In genomic region chr9:108047601-108048565, GRCm38 (mm10) we compare ENCODE assay signal across 8 mouse cellular contexts. TPM values are rescaled to one million over a fixed set of nuclear protein-coding genes. Genes with fewer than 3 reads are reported as not detected.
A peak's percentile ranks its signal among the peaks of the same experiment; 100 is the strongest.
DNase-seq lines count a peak whose midpoint lies in the region; ATAC-seq and TF ChIP-seq lines count a peak whose summit lies in the region.

No protein-coding gene starts in this region.

- 43% methylated on average over 17 of the region's 17 CpGs for WGBS in lung, embryonic 14.5 days
- 48% methylated on average over 17 of the region's 17 CpGs for WGBS in limb, embryonic 11.5 days
- WGBS in neural tube, embryonic 13.5 days: 49% methylated on average over 17 of the region's 17 CpGs

- H3K4me3 ChIP-seq in lung, embryonic 14.5 days (ENCODE audit: low read depth, low read length): peak overlapping the region; percentile 78
- H3K4me3 ChIP-seq in erythroblast, embryonic 14.5 days (replicated peaks): peak overlapping the region; percentile 73
- peak overlapping the region; percentile 78 for H3K4me3 ChIP-seq in limb, embryonic 11.5 days (ENCODE audit: low read depth, low read length)
- H3K4me3 ChIP-seq in neural tube, embryonic 13.5 days: peak overlapping the region; percentile 79

- peak overlapping the region; percentile 57 for H3K9ac ChIP-seq in lung, embryonic 14.5 days
- H3K9ac ChIP-seq in limb, embryonic 11.5 days (ENCODE audit: low read length): peak overlapping the region; percentile 36; the same call in 1 of the 2 replicates
- peak overlapping the region; percentile 66 for H3K9ac ChIP-seq in neural tube, embryonic 13.5 days

- no peak for TF ChIP-seq CTCF in lung, embryonic 14.5 days (IDR thresholded peaks at IDR 0.05; ENCODE audit: low read depth)

- peaks cover 59% of the 10 kb centered on the region for H3K36me3 ChIP-seq in lung, embryonic 14.5 days (ENCODE audit: insufficient read depth)
- H3K36me3 ChIP-seq in erythroblast, embryonic 14.5 days (ENCODE audit: control insufficient read depth): peaks cover 84% of the 10 kb centered on the region
- H3K36me3 ChIP-seq in limb, embryonic 11.5 days (ENCODE audit: control insufficient read depth, insufficient read depth, low read length): peaks cover 25% of the 10 kb centered on the region
- H3K36me3 ChIP-seq in neural tube, embryonic 13.5 days: peaks cover 65% of the 10 kb centered on the region

- no peaks in the 10 kb centered on the region for H3K9me3 ChIP-seq in lung, embryonic 14.5 days (ENCODE audit: low read depth, low read length)
- H3K9me3 ChIP-seq in erythroblast, embryonic 14.5 days (ENCODE audit: control insufficient read depth, low read length): no peaks in the 10 kb centered on the region
- no peaks in the 10 kb centered on the region for H3K9me3 ChIP-seq in limb, embryonic 11.5 days (ENCODE audit: control insufficient read depth, low read length)
- no peaks in the 10 kb centered on the region for H3K9me3 ChIP-seq in neural tube, embryonic 13.5 days

- peak overlapping the region; percentile 77 for H3K27ac ChIP-seq in lung, embryonic 14.5 days (ENCODE audit: low read depth)
- H3K27ac ChIP-seq in limb, embryonic 11.5 days (replicated peaks; ENCODE audit: low read depth, low read length): no peak overlapping the region; the same call in 1 of the 2 replicates
- H3K27ac ChIP-seq in neural tube, embryonic 13.5 days (replicated peaks): peak overlapping the region; percentile 80

- no peak for ATAC-seq in lung, embryonic 14.5 days (ENCODE audit: insufficient read depth)
- no peak for ATAC-seq in limb, embryonic 11.5 days (ENCODE audit: insufficient number of reproducible peaks, low FRiP score, low TSS enrichment, low read depth)
- ATAC-seq in neural tube, embryonic 13.5 days (ENCODE audit: low read depth): no peak

- DNase-seq in lung, embryonic 14.5 days: no peak
- DNase-seq in lung, postnatal 25 days (ENCODE audit: low spot score): no peak
- no peak for DNase-seq in limb, embryonic 11.5 days (ENCODE audit: low spot score)
- DNase-seq in frontal cortex, postnatal 10 days (ENCODE audit: low spot score in 2 of 2): no peak
- no peak for DNase-seq in adrenal gland, adult 8-10 months
- DNase-seq in right cerebral cortex, postnatal 10 days (ENCODE audit: low spot score in 2 of 2): no peak

- no peaks in the 10 kb centered on the region for H3K27me3 ChIP-seq in lung, embryonic 14.5 days (ENCODE audit: insufficient read depth, low read length)
- no peaks in the 10 kb centered on the region for H3K27me3 ChIP-seq in erythroblast, embryonic 14.5 days (ENCODE audit: control insufficient read depth)
- no peaks in the 10 kb centered on the region for H3K27me3 ChIP-seq in limb, embryonic 11.5 days (ENCODE audit: control insufficient read depth, insufficient read depth, low read length)
- H3K27me3 ChIP-seq in neural tube, embryonic 13.5 days: no peaks in the 10 kb centered on the region

- H3K4me1 ChIP-seq in lung, embryonic 14.5 days (ENCODE audit: insufficient read depth): 0 out of 2 replicates have a peak, but pooled peaks cover 3% of the 10 kb centered on the region
- peaks cover 74% of the 10 kb centered on the region for H3K4me1 ChIP-seq in erythroblast, embryonic 14.5 days (ENCODE audit: control insufficient read depth)
- peaks cover 4% of the 10 kb centered on the region; the same call in 1 of the 2 replicates for H3K4me1 ChIP-seq in limb, embryonic 11.5 days (ENCODE audit: control insufficient read depth, insufficient read depth, low read length)
- H3K4me1 ChIP-seq in neural tube, embryonic 13.5 days (replicated peaks): peaks cover 34% of the 10 kb centered on the region

- peak overlapping the region; percentile 91 for H3K4me2 ChIP-seq in lung, embryonic 14.5 days
- H3K4me2 ChIP-seq in limb, embryonic 11.5 days (ENCODE audit: low read depth, severe bottlenecking): peak overlapping the region; percentile 88
- peak overlapping the region; percentile 96 for H3K4me2 ChIP-seq in neural tube, embryonic 13.5 days

RNA-seq across cellular contexts. Expression of gene Gmppb, which starts 1.2 kb away (rescaled TPM):
- 22.2 and 25.7 TPM in 2 replicates for polyA plus RNA-seq in lung, embryonic 14.5 days (2014; fragmentation: Nextera tagmentation; extraction: Ambion mirVana)
- 0.32 and 0.61 TPM in 2 replicates for polyA plus RNA-seq in erythroblast, embryonic 14.5 days (2012)
- 20.6 and 22.0 TPM in 2 replicates for polyA plus RNA-seq in limb, embryonic 11.5 days (2014; fragmentation: Nextera tagmentation; extraction: Ambion mirVana)
- 21.9 and 25.3 TPM in 2 replicates for polyA plus RNA-seq in neural tube, embryonic 13.5 days (2015; fragmentation: Nextera tagmentation; extraction: Ambion mirVana)
- 10 to 100 TPM; 23.5 to 31.6 (median 28.2) TPM for total RNA-seq in adrenal gland, adult 8-10 months (2022)

RNA-seq across cellular contexts. Expression of gene Amigo3, which starts 5.1 kb away (rescaled TPM):
- 3.1 and 3.4 TPM in 2 replicates for polyA plus RNA-seq in lung, embryonic 14.5 days (2014; fragmentation: Nextera tagmentation; extraction: Ambion mirVana)
- 0.01 and 0.08 TPM in 2 replicates for polyA plus RNA-seq in erythroblast, embryonic 14.5 days (2012)
- polyA plus RNA-seq in limb, embryonic 11.5 days (2014; fragmentation: Nextera tagmentation; extraction: Ambion mirVana): 1.7 and 1.9 TPM in 2 replicates
- 2.8 and 3.0 TPM in 2 replicates for polyA plus RNA-seq in neural tube, embryonic 13.5 days (2015; fragmentation: Nextera tagmentation; extraction: Ambion mirVana)
- total RNA-seq in adrenal gland, adult 8-10 months (2022): 1 to 10 TPM; 2.4 to 6.6 (median 4.1) TPM

RNA-seq across cellular contexts. Expression of gene Mst1, which starts 32.4 kb away (rescaled TPM):
- 0.18 and 0.20 TPM in 2 replicates for polyA plus RNA-seq in lung, embryonic 14.5 days (2014; fragmentation: Nextera tagmentation; extraction: Ambion mirVana)
- 2.4 and 2.6 TPM in 2 replicates for polyA plus RNA-seq in erythroblast, embryonic 14.5 days (2012)
- polyA plus RNA-seq in limb, embryonic 11.5 days (2014; fragmentation: Nextera tagmentation; extraction: Ambion mirVana): 0.37 and 1.3 TPM in 2 replicates
- polyA plus RNA-seq in neural tube, embryonic 13.5 days (2015; fragmentation: Nextera tagmentation; extraction: Ambion mirVana): 0.18 TPM in 1 of 2 replicates, not detected in the other
- total RNA-seq in adrenal gland, adult 8-10 months (2022): under 1 TPM in 1 of 4 experiments, not detected in 3; 0.10 TPM

RNA-seq across cellular contexts. Expression of gene Rnf123, which starts 35.3 kb away (rescaled TPM):
- polyA plus RNA-seq in lung, embryonic 14.5 days (2014; fragmentation: Nextera tagmentation; extraction: Ambion mirVana): 27.9 and 30.9 TPM in 2 replicates
- polyA plus RNA-seq in erythroblast, embryonic 14.5 days (2012): 107 and 276 TPM in 2 replicates
- polyA plus RNA-seq in limb, embryonic 11.5 days (2014; fragmentation: Nextera tagmentation; extraction: Ambion mirVana): 26.4 and 29.9 TPM in 2 replicates
- polyA plus RNA-seq in neural tube, embryonic 13.5 days (2015; fragmentation: Nextera tagmentation; extraction: Ambion mirVana): 43.8 and 44.0 TPM in 2 replicates
- total RNA-seq in adrenal gland, adult 8-10 months (2022): 100 to 1,000 TPM in 1 of 4 experiments, 10 to 100 TPM in 3; 68.2 to 108 (median 86.5) TPM

RNA-seq across cellular contexts. Expression of gene Ip6k1, which starts 45.6 kb away (rescaled TPM):
- polyA plus RNA-seq in lung, embryonic 14.5 days (2014; fragmentation: Nextera tagmentation; extraction: Ambion mirVana): 28.4 and 29.3 TPM in 2 replicates
- polyA plus RNA-seq in erythroblast, embryonic 14.5 days (2012): 18.1 and 20.8 TPM in 2 replicates
- 30.5 and 33.0 TPM in 2 replicates for polyA plus RNA-seq in limb, embryonic 11.5 days (2014; fragmentation: Nextera tagmentation; extraction: Ambion mirVana)
- polyA plus RNA-seq in neural tube, embryonic 13.5 days (2015; fragmentation: Nextera tagmentation; extraction: Ambion mirVana): 94.1 and 94.9 TPM in 2 replicates
- total RNA-seq in adrenal gland, adult 8-10 months (2022): 100 to 1,000 TPM; 138 to 184 (median 167) TPM

Comparison
In these comparisons a context has a peak if more than half of its experiments do, and no peak if none do; other contexts are left out.
1. RNA of gene Gmppb, which starts 1.2 kb away (polyA plus RNA-seq): 22.2 to 25.7 TPM in lung, embryonic 14.5 days, 21.9 to 25.3 TPM in neural tube, embryonic 13.5 days and 20.6 to 22.0 TPM in limb, embryonic 11.5 days; 0.32 to 0.61 TPM in erythroblast, embryonic 14.5 days; every median in the first group is over 10 times any median in the second.
2. Peak in every context shown above with its lines, with median percentiles within 50 percentile points of each other: H3K4me2 ChIP-seq, H3K4me3 ChIP-seq and H3K9ac ChIP-seq.